Mouse (Mus musculus): Measurements from ENCODE around the gene Med27. TPM values are rescaled to one million over a fixed set of nuclear protein-coding genes. Genes with fewer than 3 reads are reported as not detected.

Gene Med27
- 57.1 and 68.6 TPM in 2 replicates for polyA plus RNA-seq (2014; fragmentation: Nextera tagmentation; extraction: Ambion mirVana)

DNA sequence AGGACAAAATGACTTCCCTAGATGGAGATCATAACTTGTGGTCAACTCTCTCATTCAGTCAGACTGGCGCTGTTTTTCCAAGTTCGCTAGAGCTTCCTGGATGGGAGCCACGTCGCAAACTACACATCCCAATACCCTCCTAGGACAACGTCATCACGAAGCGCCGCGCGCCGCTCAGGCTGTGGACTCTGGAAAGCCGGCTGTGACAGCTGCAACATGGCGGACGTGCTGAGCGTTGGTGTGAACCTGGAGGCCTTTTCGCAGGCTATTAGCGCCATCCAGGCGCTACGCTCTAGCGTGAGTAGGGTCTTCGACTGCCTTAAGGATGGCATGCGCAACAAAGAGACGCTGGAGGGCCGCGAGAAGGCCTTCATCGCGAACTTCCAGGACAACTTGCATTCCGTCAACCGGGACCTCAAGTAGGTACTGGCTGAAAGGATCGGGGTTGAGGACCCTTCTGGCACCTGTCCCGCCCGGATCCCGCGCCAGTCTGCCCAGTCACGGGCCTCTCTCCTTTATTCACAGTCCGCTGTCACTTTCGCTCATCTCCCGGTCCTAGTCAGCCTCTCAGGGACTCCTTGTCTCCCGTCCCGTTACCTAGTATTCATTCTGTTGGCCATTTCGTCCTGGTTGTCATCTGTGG, at the start of gene Med27:
Gene Med27 (plus strand): TSS at position 191 of the 643 bp plus-strand sequence.
- Histone ChIP-seq H3K36me3 (ENCODE audit: control insufficient read depth, insufficient read depth, low read length) (peaks cover 20% of the 10 kb centered on the region; the same call in 1 of the 2 replicates), H3K27me3 (ENCODE audit: control insufficient read depth, insufficient read depth, low read length) (no peaks in the 10 kb centered on the region), H3K9ac (ENCODE audit: low read depth, low read length) (peak within 1 kb of the TSS; percentile 71), H3K9me3 (ENCODE audit: control insufficient read depth, low read length) (no peaks in the 10 kb centered on the region), H3K4me3 (ENCODE audit: low read length) (peak within 1 kb of the TSS; percentile 81), H3K4me2 (replicated peaks; ENCODE audit: low read depth, low read length) (peak within 1 kb of the TSS; percentile 89), H3K27ac (ENCODE audit: low read depth, low read length) (no peak within 1 kb of the TSS), H3K4me1 (ENCODE audit: control insufficient read depth, insufficient read depth, low read length) (peaks cover 5% of the 10 kb centered on the region; the same call in 1 of the 2 replicates)
- ATAC-seq (ENCODE audit: low FRiP score, low TSS enrichment), result peak; percentile 97
- 1% methylated on average over 41 of the region's 41 CpGs for WGBS

DNA sequence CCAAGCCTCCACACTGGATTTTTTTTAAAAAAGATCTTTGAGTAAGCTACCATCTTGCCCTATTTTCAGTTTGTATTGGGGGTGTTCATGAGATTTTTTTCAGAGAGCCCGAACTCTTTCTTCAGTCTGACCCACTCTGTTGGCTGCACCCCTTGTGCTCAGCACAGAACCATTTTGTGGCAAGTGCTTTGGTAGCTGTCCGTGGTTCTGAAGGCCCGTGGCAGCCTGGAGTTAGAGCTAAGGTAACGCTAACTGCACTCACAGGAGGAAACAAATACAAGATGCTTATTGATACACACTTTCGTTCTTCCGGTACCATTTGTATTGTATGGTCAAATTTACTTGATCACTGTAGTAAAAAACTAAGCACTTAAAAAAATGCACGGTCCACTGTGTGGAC, 36.7 kb upstream of the Med27 start:
- no peaks in the 10 kb centered on the region for H3K4me1 ChIP-seq (ENCODE audit: control insufficient read depth, insufficient read depth, low read length)
- H3K4me3 ChIP-seq (ENCODE audit: low read length), result no peak overlapping the region
- H3K9ac ChIP-seq (ENCODE audit: low read depth, low read length), result no peak overlapping the region
- H3K27ac ChIP-seq (ENCODE audit: low read depth, low read length), result no peak overlapping the region
- H3K36me3 ChIP-seq (ENCODE audit: control insufficient read depth, insufficient read depth, low read length), result no peaks in the 10 kb centered on the region
- no peaks in the 10 kb centered on the region for H3K9me3 ChIP-seq (ENCODE audit: control insufficient read depth, low read length)
- WGBS, result 45% methylated on average over 7 of the region's 7 CpGs
- H3K4me2 ChIP-seq (replicated peaks; ENCODE audit: low read depth, low read length), result no peak overlapping the region
- no peaks in the 10 kb centered on the region for H3K27me3 ChIP-seq (ENCODE audit: control insufficient read depth, insufficient read depth, low read length)
- no peak for ATAC-seq (ENCODE audit: low FRiP score, low TSS enrichment)

DNA sequence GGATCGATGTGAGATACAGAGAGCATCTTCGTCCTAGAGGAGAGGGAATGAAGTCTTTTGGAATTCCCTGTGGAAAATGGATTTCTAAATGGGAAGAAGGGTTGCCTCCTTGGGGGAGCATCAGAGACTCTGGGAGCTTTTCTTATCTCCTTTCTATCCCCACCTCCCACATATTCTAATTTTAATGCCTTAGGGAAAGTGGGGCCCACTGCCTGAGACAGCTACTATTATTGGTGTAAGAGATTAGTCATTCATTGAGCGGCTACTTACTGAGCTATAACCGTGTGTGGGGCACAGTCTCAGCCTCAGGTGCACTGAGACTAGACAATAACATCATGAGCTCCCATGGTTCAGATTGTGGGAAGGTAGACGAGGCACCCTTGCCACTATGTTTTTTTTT, 34.6 kb upstream of the Med27 start:
- H3K4me1 ChIP-seq (ENCODE audit: control insufficient read depth, insufficient read depth, low read length), result no peaks in the 10 kb centered on the region
- no peak for ATAC-seq (ENCODE audit: low FRiP score, low TSS enrichment)
- H3K9me3 ChIP-seq (ENCODE audit: control insufficient read depth, low read length), result no peaks in the 10 kb centered on the region
- H3K27ac ChIP-seq (ENCODE audit: low read depth, low read length), result no peak overlapping the region
- no peak overlapping the region for H3K4me2 ChIP-seq (replicated peaks; ENCODE audit: low read depth, low read length)
- H3K4me3 ChIP-seq (ENCODE audit: low read length), result no peak overlapping the region
- H3K27me3 ChIP-seq (ENCODE audit: control insufficient read depth, insufficient read depth, low read length), result no peaks in the 10 kb centered on the region
- WGBS, result 92% methylated on average over 5 of the region's 5 CpGs
- H3K9ac ChIP-seq (ENCODE audit: low read depth, low read length), result no peak overlapping the region
- no peaks in the 10 kb centered on the region for H3K36me3 ChIP-seq (ENCODE audit: control insufficient read depth, insufficient read depth, low read length)

DNA sequence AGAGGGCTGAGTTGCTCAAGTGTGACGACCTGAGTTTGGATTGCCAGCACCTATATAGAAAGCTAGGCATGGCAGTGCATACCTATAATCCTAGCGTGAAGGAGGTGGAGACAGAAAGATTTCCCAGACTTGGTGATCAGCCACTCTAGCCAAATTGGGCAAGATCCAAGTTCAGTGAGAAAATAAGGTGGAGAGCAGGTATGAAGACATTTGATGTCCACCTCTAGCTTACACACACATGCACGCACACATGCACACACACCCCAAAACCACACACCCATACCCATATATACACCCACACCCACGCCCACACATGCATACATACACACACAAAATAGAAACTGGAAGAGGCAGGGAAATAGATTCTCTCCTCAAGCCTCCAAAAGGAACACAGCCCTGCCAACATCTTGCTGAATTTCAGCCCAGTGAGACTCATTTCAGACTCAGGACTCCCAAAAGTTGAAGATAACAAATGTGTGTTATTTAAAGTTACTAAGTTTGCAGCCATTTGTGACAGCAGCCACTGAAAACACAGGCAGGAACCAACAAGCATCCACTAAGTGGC, 28.6 kb upstream of the Med27 start:
- no peak overlapping the region for H3K4me2 ChIP-seq (replicated peaks; ENCODE audit: low read depth, low read length)
- H3K4me1 ChIP-seq (ENCODE audit: control insufficient read depth, insufficient read depth, low read length), result no peaks in the 10 kb centered on the region
- H3K27ac ChIP-seq (ENCODE audit: low read depth, low read length), result no peak overlapping the region
- 79% methylated on average over 4 of the region's 4 CpGs for WGBS
- no peak for ATAC-seq (ENCODE audit: low FRiP score, low TSS enrichment)
- no peak overlapping the region for H3K9ac ChIP-seq (ENCODE audit: low read depth, low read length)
- H3K4me3 ChIP-seq (ENCODE audit: low read length), result no peak overlapping the region
- no peaks in the 10 kb centered on the region for H3K27me3 ChIP-seq (ENCODE audit: control insufficient read depth, insufficient read depth, low read length)
- no peaks in the 10 kb centered on the region for H3K36me3 ChIP-seq (ENCODE audit: control insufficient read depth, insufficient read depth, low read length)
- no peaks in the 10 kb centered on the region for H3K9me3 ChIP-seq (ENCODE audit: control insufficient read depth, low read length)

DNA sequence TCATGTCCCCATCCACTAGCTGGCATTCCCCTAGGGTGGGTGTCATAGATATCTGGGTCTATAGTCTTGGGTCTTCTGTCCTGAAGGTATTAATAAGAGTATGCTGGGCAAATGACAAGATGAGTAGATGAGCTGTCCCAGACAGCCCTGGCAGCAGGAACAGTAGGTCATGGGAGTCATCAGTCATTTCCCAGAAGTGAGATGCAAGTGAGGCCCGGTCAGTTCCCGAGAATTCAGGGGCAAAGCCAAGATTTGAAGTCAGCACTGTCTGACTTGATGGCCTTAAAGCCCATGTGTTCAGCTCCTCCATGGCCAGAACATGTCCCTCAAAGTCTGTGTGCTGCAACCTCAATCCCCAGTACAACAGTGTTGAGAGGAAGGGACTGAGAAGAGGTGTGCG, 28.0 kb upstream of the Med27 start:
- no peak overlapping the region for H3K27ac ChIP-seq (ENCODE audit: low read depth, low read length)
- no peaks in the 10 kb centered on the region for H3K9me3 ChIP-seq (ENCODE audit: control insufficient read depth, low read length)
- no peaks in the 10 kb centered on the region for H3K4me1 ChIP-seq (ENCODE audit: control insufficient read depth, insufficient read depth, low read length)
- H3K4me3 ChIP-seq (ENCODE audit: low read length), result no peak overlapping the region
- no peak for ATAC-seq (ENCODE audit: low FRiP score, low TSS enrichment)
- no peak overlapping the region for H3K4me2 ChIP-seq (replicated peaks; ENCODE audit: low read depth, low read length)
- H3K36me3 ChIP-seq (ENCODE audit: control insufficient read depth, insufficient read depth, low read length), result no peaks in the 10 kb centered on the region
- H3K27me3 ChIP-seq (ENCODE audit: control insufficient read depth, insufficient read depth, low read length), result no peaks in the 10 kb centered on the region
- no peak overlapping the region for H3K9ac ChIP-seq (ENCODE audit: low read depth, low read length)
- WGBS, result 84% methylated on average over 3 of the region's 3 CpGs

DNA sequence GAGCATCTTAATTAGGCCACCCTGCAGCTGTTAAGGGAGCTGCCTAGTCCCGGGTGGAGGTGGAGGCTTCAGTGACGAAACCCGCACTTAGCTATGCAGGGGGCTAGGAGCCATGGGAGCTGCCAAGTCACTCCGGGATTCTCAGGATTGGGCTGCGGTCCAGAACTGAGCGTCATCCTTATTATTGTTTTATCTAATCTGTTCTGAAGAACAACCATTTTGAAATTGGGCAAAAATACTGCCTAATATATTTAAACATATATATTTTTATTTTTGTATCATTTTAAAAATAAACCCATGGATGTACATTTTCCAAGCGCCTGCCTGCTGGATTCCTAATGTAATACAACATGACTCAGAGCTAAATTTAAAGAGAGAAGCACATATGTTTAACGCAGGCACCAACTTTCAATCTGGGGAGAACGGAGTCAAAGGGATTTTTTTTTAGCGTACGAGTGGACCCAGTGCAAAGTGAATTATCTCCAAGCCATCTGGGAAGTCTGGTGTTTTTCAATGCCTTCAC, 26.3 kb upstream of the Med27 start:
- no peak for ATAC-seq (ENCODE audit: low FRiP score, low TSS enrichment)
- Histone ChIP-seq H3K9ac (ENCODE audit: low read depth, low read length) (no peak overlapping the region), H3K4me3 (ENCODE audit: low read length) (no peak overlapping the region), H3K9me3 (ENCODE audit: control insufficient read depth, low read length) (no peaks in the 10 kb centered on the region), H3K4me1 (ENCODE audit: control insufficient read depth, insufficient read depth, low read length) (no peaks in the 10 kb centered on the region), H3K4me2 (replicated peaks; ENCODE audit: low read depth, low read length) (no peak overlapping the region), H3K36me3 (ENCODE audit: control insufficient read depth, insufficient read depth, low read length) (no peaks in the 10 kb centered on the region), H3K27me3 (ENCODE audit: control insufficient read depth, insufficient read depth, low read length) (no peaks in the 10 kb centered on the region), H3K27ac (ENCODE audit: low read depth, low read length) (no peak overlapping the region)
- WGBS, result 63% methylated on average over 11 of the region's 11 CpGs

DNA sequence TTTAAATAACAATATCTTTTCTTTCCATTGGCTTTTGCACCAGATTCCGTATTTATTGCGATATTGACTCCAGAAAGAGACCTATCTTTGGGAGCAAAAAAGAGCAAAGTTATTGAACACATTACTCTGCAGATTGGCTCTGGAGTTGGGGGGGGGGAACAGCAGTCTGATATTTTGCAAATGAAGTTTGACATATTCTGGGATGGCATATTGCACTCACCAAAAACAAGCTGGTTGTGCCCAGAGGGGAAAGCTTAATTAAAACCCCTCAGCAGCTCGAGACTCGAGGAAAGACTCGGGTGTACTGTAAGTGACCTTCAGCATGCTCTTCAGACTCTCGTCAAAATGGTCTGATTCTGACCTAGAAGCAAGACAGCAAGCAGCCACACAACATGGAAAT, 25.8 kb upstream of the Med27 start:
- Histone ChIP-seq H3K9me3 (ENCODE audit: control insufficient read depth, low read length) (no peaks in the 10 kb centered on the region), H3K27me3 (ENCODE audit: control insufficient read depth, insufficient read depth, low read length) (no peaks in the 10 kb centered on the region), H3K27ac (ENCODE audit: low read depth, low read length) (no peak overlapping the region), H3K4me2 (replicated peaks; ENCODE audit: low read depth, low read length) (no peak overlapping the region), H3K9ac (ENCODE audit: low read depth, low read length) (no peak overlapping the region), H3K36me3 (ENCODE audit: control insufficient read depth, insufficient read depth, low read length) (no peaks in the 10 kb centered on the region), H3K4me1 (ENCODE audit: control insufficient read depth, insufficient read depth, low read length) (no peaks in the 10 kb centered on the region), H3K4me3 (ENCODE audit: low read length) (no peak overlapping the region)
- WGBS, result 80% methylated on average over 6 of the region's 6 CpGs
- ATAC-seq (ENCODE audit: low FRiP score, low TSS enrichment), result no peak

DNA sequence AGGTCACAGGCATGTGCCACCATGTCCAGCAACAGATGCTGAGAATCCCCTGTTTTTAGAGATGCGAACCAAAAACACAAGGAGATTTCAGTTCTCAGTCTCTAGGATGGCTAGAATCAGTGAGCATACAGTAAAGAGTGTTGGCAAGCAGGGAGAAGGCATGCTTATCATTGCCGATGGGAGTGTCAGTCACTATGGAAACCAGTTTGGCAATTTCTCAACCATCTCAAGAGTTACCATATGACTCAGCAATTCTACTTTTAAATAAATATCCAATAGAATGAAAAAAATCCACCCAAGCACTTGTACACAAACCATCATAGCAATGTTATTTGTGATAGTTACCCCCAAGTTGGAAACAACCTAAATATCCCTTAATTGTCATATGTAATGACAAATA, 22.2 kb upstream of the Med27 start:
- H3K4me3 ChIP-seq (ENCODE audit: low read length), result no peak overlapping the region
- no peaks in the 10 kb centered on the region for H3K9me3 ChIP-seq (ENCODE audit: control insufficient read depth, low read length)
- WGBS, result 83% methylated on average over 2 of the region's 2 CpGs
- no peak overlapping the region for H3K27ac ChIP-seq (ENCODE audit: low read depth, low read length)
- H3K9ac ChIP-seq (ENCODE audit: low read depth, low read length), result no peak overlapping the region
- no peaks in the 10 kb centered on the region for H3K36me3 ChIP-seq (ENCODE audit: control insufficient read depth, insufficient read depth, low read length)
- no peak for ATAC-seq (ENCODE audit: low FRiP score, low TSS enrichment)
- H3K4me2 ChIP-seq (replicated peaks; ENCODE audit: low read depth, low read length), result no peak overlapping the region
- no peaks in the 10 kb centered on the region for H3K27me3 ChIP-seq (ENCODE audit: control insufficient read depth, insufficient read depth, low read length)
- H3K4me1 ChIP-seq (ENCODE audit: control insufficient read depth, insufficient read depth, low read length), result no peaks in the 10 kb centered on the region

DNA sequence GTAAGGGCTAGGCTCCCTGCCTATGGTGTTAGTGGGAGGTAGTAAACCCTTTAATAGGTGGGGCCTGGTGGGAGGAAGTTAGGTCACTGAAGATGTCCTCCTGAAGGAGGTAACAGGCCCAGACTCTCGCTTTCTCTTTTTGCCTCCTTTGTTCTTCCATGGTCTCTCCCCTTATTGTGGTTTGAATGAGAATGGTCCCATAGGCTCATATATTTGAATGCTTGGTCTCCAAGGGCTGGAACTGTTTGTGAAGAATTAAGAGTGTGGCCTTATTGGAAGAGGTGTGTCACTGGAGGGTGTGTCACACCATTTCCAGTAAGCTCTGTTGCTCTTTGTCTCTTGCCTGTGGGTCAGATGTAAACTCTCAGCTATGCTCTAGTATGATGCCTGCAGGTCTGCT, 16.1 kb upstream of the Med27 start:
- Histone ChIP-seq H3K4me3 (ENCODE audit: low read length) (no peak overlapping the region), H3K9ac (ENCODE audit: low read depth, low read length) (no peak overlapping the region), H3K27me3 (ENCODE audit: control insufficient read depth, insufficient read depth, low read length) (no peaks in the 10 kb centered on the region), H3K4me1 (ENCODE audit: control insufficient read depth, insufficient read depth, low read length) (no peaks in the 10 kb centered on the region), H3K9me3 (ENCODE audit: control insufficient read depth, low read length) (no peaks in the 10 kb centered on the region), H3K4me2 (replicated peaks; ENCODE audit: low read depth, low read length) (no peak overlapping the region), H3K36me3 (ENCODE audit: control insufficient read depth, insufficient read depth, low read length) (no peaks in the 10 kb centered on the region), H3K27ac (ENCODE audit: low read depth, low read length) (no peak overlapping the region)
- ATAC-seq (ENCODE audit: low FRiP score, low TSS enrichment), result no peak
- WGBS, result 74% methylated on average over 1 of the region's 1 CpGs
